Mouse (Mus musculus) adrenal gland, adult (tissue): ENCODE measurements at regions not wholly inside any gene's neighbourhood (a gene's known extent, or its start where the extent isn't known, plus 50 kb on each side); places are given as distances from the start of the nearest gene placed in this dataset.

Experiments
- DNase-seq, 2 experiments: peaks; one replicate each; pipeline ENCODE4 v3.0.0; 2022 to 2023; ENCODE audit warnings: low spot score in 1 of 2; ENCODE audit not compliant: inconsistent age in 2 of 2

- DNase-seq = no peak
Measured at GRCm38 (mm10) chr10:53165036-53165435, 172.4 kb upstream of the Pln start.

DNA sequence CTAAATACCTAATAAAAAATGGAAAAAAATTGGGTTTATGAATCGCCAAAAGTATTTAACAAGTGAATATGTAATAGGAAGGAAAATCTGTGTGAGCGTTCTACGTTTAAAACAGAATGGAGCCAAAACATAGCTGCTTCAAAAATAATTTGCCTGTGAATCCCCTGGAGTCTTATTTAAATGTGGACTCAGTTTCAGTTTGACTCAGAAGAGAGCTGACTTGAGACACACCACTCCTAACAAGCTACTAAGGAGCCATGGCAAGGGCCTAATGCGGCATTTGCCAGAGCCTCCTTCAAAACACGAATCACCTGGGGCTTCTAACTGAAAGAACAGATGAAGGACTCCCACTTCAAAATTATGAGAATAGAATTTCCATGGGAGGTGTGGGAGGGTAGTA is 169.7 kb upstream of the Pln start:
- no peak for DNase-seq

DNA sequence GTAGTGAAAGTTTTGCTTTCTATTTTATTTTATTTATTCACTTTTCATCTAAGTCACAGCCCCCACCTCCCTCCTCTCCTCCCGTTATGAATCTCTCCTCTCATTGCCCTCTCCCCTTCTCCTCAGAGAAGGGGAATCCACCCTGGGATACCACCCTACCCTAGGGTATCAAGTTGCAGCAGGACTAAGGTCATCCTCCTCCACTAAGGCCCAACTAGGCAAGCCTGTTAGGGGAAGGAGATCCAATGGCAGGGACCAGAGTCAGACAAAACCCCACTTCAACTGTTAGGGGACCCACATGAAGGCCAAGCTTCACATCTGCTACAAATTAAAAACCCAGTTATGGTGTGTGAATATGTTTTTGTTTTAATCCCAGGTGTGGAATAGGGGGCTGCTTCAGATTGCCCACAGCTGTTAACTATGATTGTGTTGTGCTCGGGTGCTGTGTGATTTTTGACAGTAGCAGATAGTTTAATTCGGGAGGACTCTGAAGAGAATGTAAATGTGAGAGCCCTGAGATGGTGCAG is 163.4 kb upstream of the Pln start:
- no peak for DNase-seq

GRCm38 (mm10) chr10:53175946-53176345 is 161.5 kb upstream of the Pln start:
- no peak for DNase-seq

DNA sequence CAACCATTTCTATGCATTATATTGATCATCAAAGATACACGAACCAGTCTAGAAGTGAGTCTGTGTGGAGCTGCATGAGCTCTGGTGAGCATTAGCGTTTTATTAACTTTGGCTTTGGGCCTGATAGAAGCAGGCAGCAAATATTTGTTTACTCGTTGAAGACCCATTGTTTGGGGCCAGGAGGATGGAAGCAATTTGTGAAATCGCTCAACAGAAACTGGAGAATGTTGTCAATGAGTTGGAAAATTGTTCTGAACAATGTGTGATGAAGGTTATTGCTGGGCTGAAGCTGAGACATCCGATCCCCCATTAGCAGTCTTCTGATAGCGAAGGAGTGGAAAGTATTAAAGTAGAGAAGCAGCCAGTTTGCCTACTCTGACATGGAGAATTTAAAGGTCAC is 158.9 kb upstream of the Pln start:
- no peak for DNase-seq

DNA sequence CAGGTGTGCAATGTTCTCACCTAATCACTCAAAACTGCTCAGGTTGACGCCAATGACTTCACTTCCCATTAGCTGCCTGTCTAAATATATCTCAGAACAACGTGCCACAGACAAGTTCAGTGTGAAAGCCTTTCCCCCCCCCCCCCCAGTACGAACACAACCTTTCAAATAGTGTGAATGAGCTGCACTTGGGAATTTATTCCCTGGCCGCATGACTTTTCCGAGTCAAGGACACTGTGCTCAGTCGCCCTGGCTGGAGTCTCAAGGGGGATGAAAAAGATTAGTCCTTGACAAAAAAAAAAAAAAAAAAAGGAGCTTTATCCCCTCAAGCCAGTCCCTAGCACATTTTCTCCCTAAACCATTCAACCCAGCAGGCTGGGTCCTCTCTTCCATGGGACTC is 158.4 kb upstream of the Pln start:
- DNase-seq = peak; percentile 27 to 52

GRCm38 (mm10) chr10:53180751-53181151 is 156.7 kb upstream of the Pln start:
- DNase-seq = no peak

DNA sequence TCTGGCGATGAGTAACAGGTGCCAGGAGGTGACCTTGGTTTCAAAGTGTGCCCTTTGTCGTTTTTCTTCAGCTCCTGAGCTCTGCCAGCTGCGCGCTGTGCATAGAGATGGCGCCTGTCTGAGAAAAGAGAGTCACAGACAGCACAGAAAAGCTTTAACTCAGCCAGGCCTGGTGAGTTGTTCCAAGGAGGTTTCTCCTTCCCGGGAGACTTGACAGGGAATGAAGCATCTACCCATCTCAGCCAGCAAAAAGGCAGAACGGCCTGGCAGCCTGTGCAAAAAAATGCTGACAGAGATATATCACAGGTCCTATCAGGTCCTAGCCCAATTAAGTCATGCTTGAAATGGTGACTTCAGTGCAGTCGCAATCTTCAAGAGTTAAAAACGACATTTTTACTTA is 156.1 kb upstream of the Pln start:
- DNase-seq = peak; percentile 10 to 43

- DNase-seq = peak in 1 of 2 experiments; percentile 21
Measured at GRCm38 (mm10) chr10:53208466-53208865, 129.0 kb upstream of the Pln start.

- no peak for DNase-seq
Measured at GRCm38 (mm10) chr10:53209916-53210315, 127.6 kb upstream of the Pln start.
